13 mouse cellular contexts compared by ENCODE assay signal in the genomic region with DNA sequence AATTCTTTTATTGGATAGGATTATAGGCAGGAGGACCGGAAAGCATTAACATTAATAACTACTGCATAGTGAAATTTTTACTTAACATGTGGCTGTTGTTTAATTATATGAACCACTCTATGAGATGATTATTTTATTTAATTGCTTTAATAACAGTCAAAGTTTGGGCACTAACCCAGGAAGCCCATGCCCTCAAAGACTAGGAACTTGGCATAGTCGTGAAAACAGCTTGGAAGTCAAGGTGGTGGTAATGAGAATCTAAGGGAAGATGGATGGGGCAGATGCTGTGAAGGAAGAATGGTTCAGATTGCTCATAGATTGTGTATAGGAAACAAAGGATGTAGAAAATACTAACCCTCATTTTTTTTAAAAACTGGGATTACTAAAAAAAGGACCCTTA.
"Had no signal": no experiment of that assay in that cellular context is flagged by ENCODE, and none has a peak within 500 bp of the region (broad histone marks: within the 10 kb centered on the region; RNA-seq: fewer than 3 reads in every experiment).

No protein-coding gene starts in this region.

- DNase-seq: gastrocnemius, postnatal 14 days; gastrocnemius, postnatal 36 days; heart, adult 11 months; heart, adult 2 months; heart, postnatal 14 days; heart, postnatal 36 days; kidney, adult 11 months; kidney, adult 2 months; kidney, adult 9 months; kidney, postnatal 14 days; kidney, postnatal 36 days; liver; liver, embryonic 13.5 days had no signal
